Mouse (Mus musculus): ENCODE measurements around the gene 1500009C09Rik. TPM values are rescaled to one million over a fixed set of nuclear protein-coding genes. Genes with fewer than 3 reads are reported as not detected.

1500009C09Rik gene
- total and polyA plus RNA-seq, 3 experiments: not detected

DNA sequence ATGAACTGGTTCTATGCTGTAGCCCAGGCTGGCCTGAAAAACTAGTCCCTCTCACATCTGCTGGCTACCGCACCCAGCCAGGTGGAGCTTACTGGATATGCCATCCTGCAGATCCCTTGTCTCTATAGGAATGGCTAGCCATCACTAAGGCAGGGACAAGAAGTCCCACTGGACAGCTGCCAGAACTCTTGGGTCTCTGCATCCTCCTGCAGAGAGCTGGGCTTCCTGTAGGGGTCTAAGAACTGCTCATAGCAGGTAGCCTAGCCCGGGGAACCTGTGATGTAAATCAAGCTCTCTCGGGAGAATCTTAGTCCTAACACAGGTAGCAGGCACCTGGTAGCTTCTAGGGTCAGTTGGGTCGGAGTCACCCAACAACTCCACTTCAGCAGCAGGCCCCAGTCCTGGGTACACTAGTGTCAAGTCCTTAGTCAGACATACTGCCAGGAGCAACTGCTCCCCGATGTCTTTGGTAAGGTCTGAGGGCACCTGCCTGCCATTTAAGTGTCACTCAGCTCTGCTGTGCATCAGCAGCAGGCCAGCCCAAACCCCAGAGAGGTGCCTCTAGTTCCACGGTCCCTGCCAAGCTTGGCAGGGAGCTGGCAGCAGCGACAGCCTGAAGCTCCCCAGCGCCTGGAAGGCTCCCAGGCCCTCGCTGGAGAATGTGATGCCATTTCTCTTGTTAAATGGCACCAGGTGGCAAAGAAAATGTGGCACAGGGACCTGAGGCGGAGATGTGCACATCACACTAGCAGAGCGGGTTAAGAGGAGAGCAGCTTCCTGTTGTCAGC lies 20.4 kb upstream of the 1500009C09Rik start:
- peaks cover 51% of the 10 kb centered on the region for H3K4me1 ChIP-seq (ENCODE audit: insufficient read depth, low read depth, low read length)
- DNase-seq (ENCODE audit: low spot score): no peak
- TF ChIP-seq POLR2AphosphoS5 (IDR thresholded peaks at IDR 0.05; ENCODE audit: insufficient replicate concordance, low read depth, low read length): no peak

DNA sequence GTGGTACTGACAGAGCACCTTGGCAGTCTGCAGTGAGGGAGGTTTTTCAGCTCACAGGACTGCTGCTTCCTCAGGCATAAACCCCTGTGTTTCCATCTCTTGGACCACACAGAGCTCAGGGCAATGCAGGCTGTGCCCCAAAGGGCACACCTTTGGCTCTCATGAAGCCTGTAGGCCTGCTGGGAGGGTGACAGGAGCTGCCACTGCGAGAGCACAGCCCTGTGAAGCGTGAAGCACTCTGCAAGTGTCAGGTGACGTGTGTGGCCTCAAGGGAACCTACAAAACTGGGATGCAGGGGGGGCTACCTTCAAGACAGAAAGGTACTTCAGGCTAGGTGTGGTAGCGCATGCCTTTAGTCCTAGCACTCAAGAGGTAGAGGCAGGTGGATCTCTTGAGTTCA lies 19.5 kb upstream of the 1500009C09Rik start:
- peaks cover 53% of the 10 kb centered on the region for H3K36me3 ChIP-seq (replicated peaks)
- H3K27me3 ChIP-seq (ENCODE audit: insufficient read depth, low read length): no peaks in the 10 kb centered on the region
- no peak overlapping the region for H3K4me3 ChIP-seq (ENCODE audit: low read depth, low read length)
- H3K9me3 ChIP-seq (replicated peaks): no peaks in the 10 kb centered on the region
- DNase-seq (ENCODE audit: low spot score): no peak
- H3K4me1 ChIP-seq (ENCODE audit: insufficient read depth, low read depth, low read length): peaks cover 52% of the 10 kb centered on the region
- TF ChIP-seq TAL1 (conservative IDR thresholded peaks at IDR 0.05; ENCODE audit: low read depth, low read length) (no peak), POLR2AphosphoS5 (IDR thresholded peaks at IDR 0.05; ENCODE audit: insufficient replicate concordance, low read depth, low read length) (no peak), GATA2 (IDR thresholded peaks at IDR 0.05; ENCODE audit: borderline replicate concordance, low read depth, low read length) (no peak), GATA1 (IDR thresholded peaks at IDR 0.05; ENCODE audit: borderline replicate concordance, low read length) (no peak), CTCF (IDR thresholded peaks at IDR 0.05; ENCODE audit: low read depth, low read length) (no peak)
- no peak for ATAC-seq (ENCODE audit: extremely low read depth, insufficient number of reproducible peaks, low FRiP score, poor library complexity, severe bottlenecking)

More for the DNA sequence above, 20.4 kb upstream of the 1500009C09Rik start:
- H3K4me3 ChIP-seq (ENCODE audit: low read depth, low read length): no peak overlapping the region
- no peak for ATAC-seq (ENCODE audit: extremely low read depth, insufficient number of reproducible peaks, low FRiP score, poor library complexity, severe bottlenecking)
- peaks cover 46% of the 10 kb centered on the region for H3K36me3 ChIP-seq (replicated peaks)
- H3K27me3 ChIP-seq (ENCODE audit: insufficient read depth, low read length): no peaks in the 10 kb centered on the region
- H3K9me3 ChIP-seq (replicated peaks): no peaks in the 10 kb centered on the region

DNA sequence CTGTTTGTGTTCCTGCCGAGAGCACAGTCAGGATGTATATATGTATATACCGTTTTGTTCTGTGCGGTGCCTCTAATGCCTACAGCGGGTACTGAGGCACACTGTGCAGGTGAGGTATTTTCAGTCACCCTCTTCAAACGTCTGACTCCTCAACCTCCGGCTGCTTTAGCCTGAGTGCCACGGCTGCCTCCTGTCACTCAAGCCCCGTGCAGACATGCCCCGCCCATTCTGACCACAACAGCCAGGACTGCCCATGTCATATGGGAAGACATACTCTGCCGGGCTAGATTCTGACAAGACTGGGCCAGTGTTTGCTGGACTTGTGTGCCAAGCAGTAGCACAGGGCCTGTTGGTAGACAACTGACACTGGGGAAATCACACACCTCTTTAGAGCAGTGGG lies 16.5 kb upstream of the 1500009C09Rik start:
- ATAC-seq (ENCODE audit: extremely low read depth, insufficient number of reproducible peaks, low FRiP score, poor library complexity, severe bottlenecking) (peak; percentile 60), DNase-seq (ENCODE audit: low spot score) (peak; percentile 83)
- TF ChIP-seq GATA1 (IDR thresholded peaks at IDR 0.05; ENCODE audit: borderline replicate concordance, low read length): no peak
- TF ChIP-seq CTCF (IDR thresholded peaks at IDR 0.05; ENCODE audit: low read depth, low read length): no peak
- Histone ChIP-seq H3K4me3 (ENCODE audit: low read depth, low read length) (peak overlapping the region; percentile 13; the same call in 1 of the 2 replicates), H3K36me3 (replicated peaks) (peaks cover 80% of the 10 kb centered on the region), H3K9me3 (replicated peaks) (no peaks in the 10 kb centered on the region), H3K27me3 (ENCODE audit: insufficient read depth, low read length) (no peaks in the 10 kb centered on the region), H3K4me1 (ENCODE audit: insufficient read depth, low read depth, low read length) (peaks cover 35% of the 10 kb centered on the region)

DNA sequence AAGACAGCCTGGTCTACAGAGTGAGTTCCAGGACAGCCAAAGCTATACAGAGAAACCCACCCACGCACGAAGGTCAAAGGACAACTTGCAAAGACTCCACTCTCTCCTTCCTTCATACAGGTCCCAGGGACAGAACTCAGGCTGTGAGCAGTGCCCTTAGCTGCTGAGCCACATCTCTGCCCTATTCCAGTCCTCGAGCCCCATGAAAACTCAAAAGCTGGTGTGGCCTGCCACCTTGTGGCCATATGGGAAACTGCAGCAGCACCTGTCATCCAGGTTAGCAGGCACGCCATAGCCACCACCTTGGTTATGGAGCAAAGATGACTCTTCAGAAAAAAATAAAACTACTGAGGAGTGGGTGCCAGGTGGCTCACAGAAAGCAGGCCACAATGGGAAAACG lies 15.6 kb upstream of the 1500009C09Rik start:
- H3K4me1 ChIP-seq (ENCODE audit: insufficient read depth, low read depth, low read length): peaks cover 32% of the 10 kb centered on the region
- no peaks in the 10 kb centered on the region for H3K27me3 ChIP-seq (ENCODE audit: insufficient read depth, low read length)
- DNase-seq (ENCODE audit: low spot score) (peak; percentile 71), ATAC-seq (ENCODE audit: extremely low read depth, insufficient number of reproducible peaks, low FRiP score, poor library complexity, severe bottlenecking) (peak; percentile 34)
- H3K9me3 ChIP-seq (replicated peaks): no peaks in the 10 kb centered on the region
- TF ChIP-seq GATA2 (IDR thresholded peaks at IDR 0.05; ENCODE audit: borderline replicate concordance, low read depth, low read length) (no peak), CTCF (IDR thresholded peaks at IDR 0.05; ENCODE audit: low read depth, low read length) (peak; percentile 95)
- H3K4me3 ChIP-seq (ENCODE audit: low read depth, low read length): no peak overlapping the region
- H3K36me3 ChIP-seq (replicated peaks): peaks cover 89% of the 10 kb centered on the region

DNA sequence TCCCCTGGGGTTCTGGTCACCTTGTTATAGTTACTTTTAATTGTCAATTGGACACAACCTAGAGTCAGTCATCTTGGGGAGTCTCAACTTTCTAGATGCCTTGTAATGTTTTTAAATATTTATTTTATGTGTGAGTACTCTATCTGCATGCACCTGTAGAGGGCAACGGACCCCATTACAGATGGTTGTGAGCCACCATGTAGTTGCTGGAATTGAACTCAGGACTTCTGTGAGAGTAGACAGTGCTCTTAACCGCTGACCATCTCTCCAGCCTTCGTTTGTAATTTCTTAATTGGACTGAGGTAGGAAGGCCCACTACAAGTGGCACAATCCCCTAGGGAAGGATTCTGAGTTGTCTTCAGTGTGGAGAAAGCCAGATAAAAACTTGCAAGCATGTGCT lies 8.9 kb upstream of the 1500009C09Rik start:
- Histone ChIP-seq H3K9me3 (replicated peaks) (no peaks in the 10 kb centered on the region), H3K4me1 (ENCODE audit: insufficient read depth, low read depth, low read length) (peaks cover 24% of the 10 kb centered on the region), H3K36me3 (replicated peaks) (peaks cover 34% of the 10 kb centered on the region), H3K27me3 (ENCODE audit: insufficient read depth, low read length) (no peaks in the 10 kb centered on the region), H3K4me3 (ENCODE audit: low read depth, low read length) (peak overlapping the region; percentile 88)
- ATAC-seq (ENCODE audit: extremely low read depth, insufficient number of reproducible peaks, low FRiP score, poor library complexity, severe bottlenecking) (no peak), DNase-seq (ENCODE audit: low spot score) (no peak)
- TF ChIP-seq GATA1 (IDR thresholded peaks at IDR 0.05; ENCODE audit: borderline replicate concordance, low read length): no peak
- TF ChIP-seq GATA2 (IDR thresholded peaks at IDR 0.05; ENCODE audit: borderline replicate concordance, low read depth, low read length): no peak
- no peak for TF ChIP-seq POLR2AphosphoS5 (IDR thresholded peaks at IDR 0.05; ENCODE audit: insufficient replicate concordance, low read depth, low read length)
- TF ChIP-seq TAL1 (conservative IDR thresholded peaks at IDR 0.05; ENCODE audit: low read depth, low read length): no peak
- no peak for TF ChIP-seq CTCF (IDR thresholded peaks at IDR 0.05; ENCODE audit: low read depth, low read length)

DNA sequence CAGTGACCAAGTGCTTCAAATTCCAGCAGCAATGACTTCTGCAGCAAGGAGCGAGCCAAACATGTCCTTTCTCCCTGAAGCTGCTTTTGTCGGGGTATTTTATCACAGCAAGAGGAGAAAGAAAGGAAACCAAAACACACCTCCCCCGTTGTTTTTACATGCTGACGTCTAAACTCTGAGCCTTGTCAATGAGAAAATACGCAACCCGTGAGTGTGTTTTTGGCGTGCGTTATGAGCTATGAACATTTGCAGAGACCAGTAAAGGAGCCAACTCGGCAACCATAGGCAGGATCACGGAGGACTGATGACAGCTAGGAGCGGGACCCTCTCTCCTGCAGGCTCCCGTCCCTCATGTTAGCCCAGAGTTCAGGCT lies 8.5 kb upstream of the 1500009C09Rik start:
- Histone ChIP-seq H3K36me3 (replicated peaks) (peaks cover 30% of the 10 kb centered on the region), H3K27me3 (ENCODE audit: insufficient read depth, low read length) (no peaks in the 10 kb centered on the region), H3K4me3 (ENCODE audit: low read depth, low read length) (peak overlapping the region; percentile 88), H3K4me1 (ENCODE audit: insufficient read depth, low read depth, low read length) (peaks cover 24% of the 10 kb centered on the region), H3K9me3 (replicated peaks) (no peaks in the 10 kb centered on the region)
- no peak for ATAC-seq (ENCODE audit: extremely low read depth, insufficient number of reproducible peaks, low FRiP score, poor library complexity, severe bottlenecking)
- no peak for DNase-seq (ENCODE audit: low spot score)
- TF ChIP-seq CTCF (IDR thresholded peaks at IDR 0.05; ENCODE audit: low read depth, low read length) (no peak), POLR2AphosphoS5 (IDR thresholded peaks at IDR 0.05; ENCODE audit: insufficient replicate concordance, low read depth, low read length) (no peak), GATA2 (IDR thresholded peaks at IDR 0.05; ENCODE audit: borderline replicate concordance, low read depth, low read length) (no peak), GATA1 (IDR thresholded peaks at IDR 0.05; ENCODE audit: borderline replicate concordance, low read length) (no peak), TAL1 (conservative IDR thresholded peaks at IDR 0.05; ENCODE audit: low read depth, low read length) (no peak)
